Mouse (Mus musculus): ENCODE results near the gene 5730480H06Rik. TPM values are rescaled to one million over a fixed set of nuclear protein-coding genes. Genes with fewer than 3 reads are reported as not detected.

The 5730480H06Rik gene
- 1 to 10 TPM; 4.2 to 4.3 TPM for total RNA-seq (2021)
- long read RNA-seq, experiment 1, partial matches to known transcripts = 0 of 1 reads
- long read RNA-seq, experiment 1, other reads (novel, unspliced or antisense) = 0 of 1 reads
- long read RNA-seq, experiment 2, partial matches to known transcripts = 0 of 3 reads
- long read RNA-seq, experiment 2, other reads (novel, unspliced or antisense) = 1 of 3 reads

GRCm38 (mm10) chr5:48327652-48328051, at the start of gene 5730480H06Rik:
Gene 5730480H06Rik (plus strand): TSS chr5:48327952.
- no peak for DNase-seq

- no peak for DNase-seq
Observed at GRCm38 (mm10) chr5:48301186-48301585, 26.6 kb upstream of the 5730480H06Rik start.

GRCm38 (mm10) chr5:48315057-48315602, 12.6 kb upstream of the 5730480H06Rik start:
- no peak for DNase-seq

- no peak for DNase-seq
Observed at GRCm38 (mm10) chr5:48320597-48320996, 7.2 kb upstream of the 5730480H06Rik start.

GRCm38 (mm10) chr5:48326221-48326620, 1.5 kb upstream of the 5730480H06Rik start:
- no peak for DNase-seq

- DNase-seq = no peak
Observed at GRCm38 (mm10) chr5:48329751-48330150, 2.0 kb downstream of the 5730480H06Rik start.

GRCm38 (mm10) chr5:48330817-48331216, 3.1 kb downstream of the 5730480H06Rik start:
- DNase-seq = no peak

GRCm38 (mm10) chr5:48331441-48331840, 3.7 kb downstream of the 5730480H06Rik start:
- DNase-seq = no peak

- DNase-seq = no peak
Observed at GRCm38 (mm10) chr5:48333407-48333806, 5.7 kb downstream of the 5730480H06Rik start.

- DNase-seq = no peak
Observed at GRCm38 (mm10) chr5:48333884-48334513, 6.2 kb downstream of the 5730480H06Rik start.

- DNase-seq = no peak
Observed at GRCm38 (mm10) chr5:48340808-48341433, 13.2 kb downstream of the 5730480H06Rik start.

GRCm38 (mm10) chr5:48345095-48345982, 17.6 kb downstream of the 5730480H06Rik start:
- DNase-seq = no peak

GRCm38 (mm10) chr5:48345983-48346648, 18.4 kb downstream of the 5730480H06Rik start:
- DNase-seq = no peak

- no peak for DNase-seq
Observed at GRCm38 (mm10) chr5:48349309-48349708, 21.6 kb downstream of the 5730480H06Rik start.

GRCm38 (mm10) chr5:48371890-48372766, 44.4 kb downstream of the 5730480H06Rik start:
- DNase-seq = peak; percentile 86

- no peak for DNase-seq
Observed at GRCm38 (mm10) chr5:48402497-48402896, 74.7 kb downstream of the 5730480H06Rik start.

GRCm38 (mm10) chr5:48408276-48408675, 80.5 kb downstream of the 5730480H06Rik start:
- no peak for DNase-seq

GRCm38 (mm10) chr5:48410348-48410747, 82.6 kb downstream of the 5730480H06Rik start:
- no peak for DNase-seq

- no peak for DNase-seq
Observed at GRCm38 (mm10) chr5:48411462-48411861, 83.7 kb downstream of the 5730480H06Rik start.

- no peak for DNase-seq
Observed at GRCm38 (mm10) chr5:48412261-48412660, 84.5 kb downstream of the 5730480H06Rik start.

GRCm38 (mm10) chr5:48419741-48420140, 92.0 kb downstream of the 5730480H06Rik start:
- no peak for DNase-seq
